Mouse (Mus musculus): Measurements from ENCODE around the gene Egfr. TPM values are rescaled to one million over a fixed set of nuclear protein-coding genes. Genes with fewer than 3 reads are reported as not detected.

The Egfr gene
- not detected for total RNA-seq (2023)

DNA sequence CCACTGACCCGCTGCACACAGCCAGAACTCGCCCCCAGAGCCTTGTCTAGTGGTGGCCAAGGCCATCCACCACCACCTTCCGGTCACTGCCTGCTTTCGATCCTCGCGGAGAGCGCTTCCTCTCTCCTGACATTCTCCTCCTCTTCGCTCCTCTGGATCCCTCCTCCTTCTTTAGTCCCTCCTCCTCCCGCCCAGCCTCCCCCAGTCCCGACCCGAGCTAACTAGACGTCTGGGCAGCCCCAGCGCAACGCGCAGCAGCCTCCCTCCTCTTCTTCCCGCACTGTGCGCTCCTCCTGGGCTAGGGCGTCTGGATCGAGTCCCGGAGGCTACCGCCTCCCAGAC is at the start of gene Egfr:
Gene Egfr (plus strand): TSS at position 197 of the 342 bp plus-strand sequence.

DNA sequence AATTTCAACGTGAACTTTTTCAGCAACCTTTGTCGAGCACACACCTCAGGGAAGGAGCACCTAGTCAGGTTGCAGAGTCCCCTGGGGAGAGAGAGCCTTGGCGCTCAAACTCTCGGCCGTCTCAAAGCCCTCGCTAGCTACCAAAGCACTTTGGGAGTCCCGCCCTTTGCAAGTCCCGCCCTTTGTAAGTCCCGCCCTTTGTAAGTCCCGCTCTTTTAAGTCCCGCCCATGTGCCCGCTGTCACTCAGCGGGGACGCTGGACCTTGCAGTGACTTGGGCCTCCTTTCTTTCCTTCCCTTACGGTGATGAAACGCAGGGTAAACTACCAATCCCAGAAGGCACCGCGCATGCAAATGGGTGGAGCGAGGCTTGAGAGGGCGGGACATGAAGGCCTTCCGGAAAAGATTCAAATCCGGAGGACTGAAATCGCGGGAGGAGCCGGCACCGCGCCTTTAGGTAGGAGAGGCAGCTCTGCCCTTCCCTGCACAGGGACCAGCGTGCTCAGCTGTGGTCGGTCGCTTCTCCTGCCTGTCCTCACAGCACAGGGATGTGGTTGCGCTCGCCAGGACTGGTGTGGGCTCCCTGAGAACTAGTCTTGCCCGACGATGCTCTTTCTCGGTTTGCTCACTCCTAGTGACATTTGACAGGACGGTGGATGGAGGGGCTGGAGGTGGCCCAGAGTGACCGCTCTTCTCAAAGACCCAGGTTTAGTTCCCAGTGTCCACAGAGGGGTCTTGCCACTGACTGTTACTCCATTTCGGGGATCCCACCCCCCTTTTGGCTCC is 199.2 kb downstream of the Egfr start, which contains the start of gene Fbxo48:
Gene Fbxo48 (plus strand): TSS at position 400 of the 785 bp plus-strand sequence.

Other genes starting within 250 kb of the Egfr start
- gene Sec61g, start 243.7 kb upstream of the Egfr start, total RNA-seq (2023) = 10 to 100 TPM; 16.7 to 31.7 TPM
- gene Fbxo48, start 199.2 kb downstream of the Egfr start, total RNA-seq (2023) = 1 to 10 TPM; 4.3 TPM